Mouse (Mus musculus) hindbrain, embryonic 16.5 days (tissue): ENCODE measurements at regions not wholly inside any gene's neighbourhood (a gene's known extent, or its start where the extent isn't known, plus 50 kb on each side); places are given as distances from the start of the nearest gene placed in this dataset.
A peak's percentile ranks its signal among the peaks of the same experiment; 100 is the strongest.

ENCODE experiments used
- ATAC-seq: fragments of 200-750 bp; cut with Nextera tagmentation; 2 replicates; pipeline ENCODE4 v1.8.0; 2017; ENCODE audit warnings: moderate TSS enrichment, moderate library complexity
- H3K27ac ChIP-seq: fragments of 300-500 bp; sonication (generic); 2 replicates; pipeline ENCODE4 v1.5.1; 2014; ENCODE audit warnings: low read depth, mild to moderate bottlenecking, control low read depth, low read length, moderate library complexity
- H3K27me3 ChIP-seq: fragments of 300-500 bp; sonication (generic); replicated peaks from 2 replicates; pipeline ENCODE4 v1.6.1; 2014; ENCODE audit warnings: low read length; ENCODE audit not compliant: control insufficient read depth, insufficient read depth
- H3K36me3 ChIP-seq: fragments of 300-500 bp; sonication (generic); 2 replicates; pipeline ENCODE4 v1.6.1; 2014; ENCODE audit warnings: mild to moderate bottlenecking, low read length, moderate library complexity, mixed read lengths; ENCODE audit not compliant: control insufficient read depth, insufficient read depth
- H3K4me1 ChIP-seq: fragments of 300-500 bp; sonication (generic); 2 replicates; pipeline ENCODE4 v1.6.1; 2014; ENCODE audit warnings: low read depth, low read length; ENCODE audit not compliant: control insufficient read depth, insufficient read depth
- H3K4me2 ChIP-seq: fragments of 300-500 bp; sonication (generic); 2 replicates; pipeline ENCODE4 v1.6.1; 2014; ENCODE audit warnings: mild to moderate bottlenecking, low read length, control low read depth, moderate library complexity
- H3K4me3 ChIP-seq: fragments of 300-500 bp; sonication (generic); 2 replicates; pipeline ENCODE4 v1.5.1; 2014; ENCODE audit warnings: mild to moderate bottlenecking, low read length, control low read depth, moderate library complexity
- H3K9ac ChIP-seq: fragments of 300-500 bp; sonication (generic); 2 replicates; pipeline ENCODE4 v1.6.1; 2014; ENCODE audit warnings: low read depth, mild to moderate bottlenecking, control low read depth, low read length, moderate library complexity
- H3K9me3 ChIP-seq: fragments of 300-500 bp; sonication (generic); 2 replicates; pipeline ENCODE4 v1.6.1; 2014; ENCODE audit warnings: mild to moderate bottlenecking, low read length, moderate library complexity; ENCODE audit not compliant: control insufficient read depth
- WGBS: fragments of 180-500 bp; shearing (Covaris S2); extraction: QIAGEN DNeasy Blood & Tissue Kit; methylation state at CpG from one replicate; pipeline ENCODE4 v1.1.7; 2014; 5-methylcytosine and 5-hydroxymethylcytosine counted together

DNA sequence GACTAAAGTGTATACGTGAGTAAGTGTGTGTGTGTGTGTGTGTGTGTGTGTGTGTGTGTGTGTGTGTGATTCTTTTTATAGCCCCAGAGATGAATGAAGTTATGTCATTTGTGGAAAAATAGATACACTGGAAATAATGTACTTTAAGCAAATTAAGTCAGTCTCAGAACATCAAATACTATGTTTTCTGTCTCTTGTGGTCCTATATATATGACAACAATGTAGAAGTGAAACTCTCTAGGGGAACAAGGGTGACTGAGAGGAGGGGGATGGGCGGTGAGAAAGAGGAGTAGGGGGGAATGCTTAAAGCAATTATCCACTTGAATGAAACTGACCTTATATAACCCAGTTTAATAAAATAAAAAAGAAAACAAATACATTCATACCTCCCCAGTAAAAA, 285.5 kb downstream of the Pten start:
- Histone ChIP-seq H3K4me2 (no peak overlapping the region), H3K4me3 (no peak overlapping the region), H3K9me3 (no peaks in the 10 kb centered on the region), H3K9ac (no peak overlapping the region), H3K4me1 (no peaks in the 10 kb centered on the region), H3K27me3 (no peaks in the 10 kb centered on the region), H3K27ac (no peak overlapping the region), H3K36me3 (no peaks in the 10 kb centered on the region)
- no peak for ATAC-seq
- 86% methylated on average over 2 of the region's 2 CpGs for WGBS

GRCm38 (mm10) chr19:33043696-33044095, 286.4 kb downstream of the Pten start:
- no peaks in the 10 kb centered on the region for H3K9me3 ChIP-seq
- WGBS, result 77% methylated on average over 3 of the region's 3 CpGs
- H3K4me2 ChIP-seq, result no peak overlapping the region
- no peak for ATAC-seq
- no peak overlapping the region for H3K27ac ChIP-seq
- no peak overlapping the region for H3K9ac ChIP-seq
- H3K36me3 ChIP-seq, result no peaks in the 10 kb centered on the region
- no peak overlapping the region for H3K4me3 ChIP-seq
- H3K27me3 ChIP-seq, result no peaks in the 10 kb centered on the region
- H3K4me1 ChIP-seq, result no peaks in the 10 kb centered on the region

DNA sequence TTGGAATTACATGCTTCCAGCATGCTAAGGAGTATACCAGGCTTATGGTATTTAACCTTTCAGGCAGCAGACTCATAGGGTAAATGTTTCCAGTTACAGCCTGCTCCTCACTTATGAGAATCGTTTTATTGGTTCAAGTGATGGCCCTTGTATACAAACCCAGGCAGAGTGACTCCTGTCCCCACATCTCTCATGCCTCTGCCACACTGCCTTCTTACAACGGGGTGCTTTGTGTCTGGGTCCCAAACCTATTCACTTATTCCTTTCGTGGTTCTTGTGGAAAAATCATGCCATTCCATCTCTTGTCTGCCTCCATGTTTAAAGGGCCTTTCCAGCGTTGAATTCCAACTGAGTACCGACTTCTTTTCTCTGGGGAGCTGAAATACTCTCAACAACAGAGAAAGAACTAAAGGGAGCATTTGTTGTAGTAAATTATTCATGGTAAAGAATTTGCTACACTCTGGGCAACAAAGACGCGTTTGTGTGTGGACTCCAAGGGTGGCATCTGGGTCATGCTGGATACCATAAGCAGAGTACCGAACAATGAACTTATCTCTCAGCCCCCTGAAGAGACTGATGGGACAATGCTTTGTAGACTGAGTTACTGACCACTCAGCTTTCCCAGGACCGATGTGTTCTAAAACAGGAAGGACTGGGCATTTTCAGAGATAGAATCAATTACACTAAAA, 291.6 kb downstream of the Pten start:
- Histone ChIP-seq H3K36me3 (no peaks in the 10 kb centered on the region), H3K9me3 (no peaks in the 10 kb centered on the region), H3K27ac (no peak overlapping the region), H3K4me2 (no peak overlapping the region), H3K4me3 (no peak overlapping the region), H3K9ac (no peak overlapping the region), H3K4me1 (no peaks in the 10 kb centered on the region), H3K27me3 (no peaks in the 10 kb centered on the region)
- no peak for ATAC-seq
- WGBS, result 20% methylated on average over 9 of the region's 9 CpGs

DNA sequence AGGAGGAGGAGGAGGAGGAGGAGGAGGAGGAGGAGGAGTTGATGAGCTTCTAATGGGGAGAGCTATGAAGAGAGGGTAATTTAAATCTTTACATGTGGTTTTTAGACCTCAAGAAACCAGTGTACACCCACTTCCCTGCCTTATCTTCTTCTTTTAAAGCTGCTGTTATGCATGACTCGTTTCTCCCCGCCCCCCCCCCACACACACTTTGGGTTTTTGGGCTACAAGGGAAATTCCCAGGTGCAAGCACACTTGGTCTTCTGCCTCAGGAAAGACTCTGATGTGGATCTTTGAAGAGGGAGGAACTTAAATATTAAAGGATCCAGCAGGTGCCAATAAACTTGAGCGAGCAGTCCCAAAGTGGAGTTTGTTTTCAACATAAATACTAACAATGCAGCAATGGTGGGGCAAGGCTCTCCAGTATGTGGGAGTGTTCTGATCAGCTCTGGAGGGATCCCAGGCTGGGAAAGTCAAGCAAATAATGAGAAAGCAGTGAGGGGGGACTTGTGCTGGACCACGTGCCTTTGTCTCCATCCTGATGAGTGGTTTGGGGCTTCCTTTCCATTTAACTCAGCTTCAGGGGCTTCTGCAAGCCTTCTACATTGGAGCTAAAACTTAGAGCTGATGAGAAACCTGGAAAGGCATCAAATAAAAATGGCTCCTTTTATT, 296.0 kb downstream of the Pten start:
- no peak overlapping the region for H3K27ac ChIP-seq
- H3K4me2 ChIP-seq, result no peak overlapping the region
- H3K27me3 ChIP-seq, result no peaks in the 10 kb centered on the region
- ATAC-seq, result no peak
- no peak overlapping the region for H3K9ac ChIP-seq
- WGBS, result 76% methylated on average over 4 of the region's 4 CpGs
- H3K9me3 ChIP-seq, result no peaks in the 10 kb centered on the region
- no peaks in the 10 kb centered on the region for H3K4me1 ChIP-seq
- no peak overlapping the region for H3K4me3 ChIP-seq
- H3K36me3 ChIP-seq, result no peaks in the 10 kb centered on the region

- H3K4me3 ChIP-seq, result no peak overlapping the region
- no peak overlapping the region for H3K9ac ChIP-seq
- 80% methylated on average over 10 of the region's 10 CpGs for WGBS
- H3K27me3 ChIP-seq, result no peaks in the 10 kb centered on the region
- H3K9me3 ChIP-seq, result no peaks in the 10 kb centered on the region
- H3K4me2 ChIP-seq, result no peak overlapping the region
- no peak for ATAC-seq
- H3K4me1 ChIP-seq, result no peaks in the 10 kb centered on the region
- H3K36me3 ChIP-seq, result no peaks in the 10 kb centered on the region
- H3K27ac ChIP-seq, result no peak overlapping the region
Observed at GRCm38 (mm10) chr19:33056372-33056791, 299.1 kb downstream of the Pten start.

- H3K27ac ChIP-seq, result no peak overlapping the region
- H3K4me3 ChIP-seq, result no peak overlapping the region
- no peaks in the 10 kb centered on the region for H3K9me3 ChIP-seq
- H3K4me2 ChIP-seq, result no peak overlapping the region
- H3K9ac ChIP-seq, result no peak overlapping the region
- no peaks in the 10 kb centered on the region for H3K36me3 ChIP-seq
- H3K27me3 ChIP-seq, result no peaks in the 10 kb centered on the region
- no peaks in the 10 kb centered on the region for H3K4me1 ChIP-seq
- no peak for ATAC-seq
Observed at GRCm38 (mm10) chr19:33061006-33061405, 303.7 kb downstream of the Pten start.

DNA sequence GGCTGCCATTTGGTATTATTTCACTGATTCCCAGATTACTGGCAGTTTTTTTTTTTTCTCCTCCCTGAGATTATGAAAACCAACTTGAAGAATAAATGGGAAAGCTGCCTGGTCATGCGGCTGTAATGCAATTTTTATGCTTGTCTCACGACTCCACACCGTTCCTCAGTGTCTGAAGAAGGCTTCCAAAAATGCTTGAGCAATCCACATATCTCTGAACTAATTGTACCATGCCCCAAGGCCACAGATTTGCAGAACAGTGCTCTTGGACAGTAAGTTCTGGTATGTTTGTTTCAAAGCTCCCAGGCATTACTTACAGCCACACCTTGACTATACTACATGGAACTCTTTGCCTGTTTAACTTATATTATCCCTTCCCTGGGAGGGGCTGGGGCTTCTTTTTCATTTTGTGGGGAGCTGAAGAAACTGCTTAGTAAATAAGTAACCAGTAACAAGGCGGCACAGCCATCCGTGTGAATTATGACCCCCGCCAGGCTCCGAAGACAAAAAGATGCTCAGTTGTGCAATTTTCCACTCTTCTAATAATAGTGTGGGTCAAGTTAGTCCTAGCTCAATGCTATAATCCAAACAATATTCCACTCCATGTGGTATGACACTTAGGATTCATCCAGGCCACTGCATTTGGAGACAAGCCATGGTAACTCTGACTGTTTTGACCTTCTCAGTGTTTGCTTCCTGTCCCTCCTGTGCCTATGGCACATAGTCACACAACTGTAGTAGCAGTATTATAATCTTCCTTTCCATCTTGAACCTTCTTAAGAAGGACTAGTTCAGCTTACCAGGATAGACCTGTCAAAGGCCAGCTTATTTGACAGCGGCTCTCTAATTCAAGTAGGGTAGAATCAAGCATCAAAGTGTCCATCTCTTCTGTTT, 305.1 kb downstream of the Pten start:
- 59% methylated on average over 8 of the region's 8 CpGs for WGBS
- no peaks in the 10 kb centered on the region for H3K36me3 ChIP-seq
- no peak overlapping the region for H3K9ac ChIP-seq
- no peak overlapping the region for H3K4me2 ChIP-seq
- no peak for ATAC-seq
- no peaks in the 10 kb centered on the region for H3K9me3 ChIP-seq
- H3K4me3 ChIP-seq, result no peak overlapping the region
- no peaks in the 10 kb centered on the region for H3K4me1 ChIP-seq
- H3K27ac ChIP-seq, result no peak overlapping the region
- H3K27me3 ChIP-seq, result no peaks in the 10 kb centered on the region

DNA sequence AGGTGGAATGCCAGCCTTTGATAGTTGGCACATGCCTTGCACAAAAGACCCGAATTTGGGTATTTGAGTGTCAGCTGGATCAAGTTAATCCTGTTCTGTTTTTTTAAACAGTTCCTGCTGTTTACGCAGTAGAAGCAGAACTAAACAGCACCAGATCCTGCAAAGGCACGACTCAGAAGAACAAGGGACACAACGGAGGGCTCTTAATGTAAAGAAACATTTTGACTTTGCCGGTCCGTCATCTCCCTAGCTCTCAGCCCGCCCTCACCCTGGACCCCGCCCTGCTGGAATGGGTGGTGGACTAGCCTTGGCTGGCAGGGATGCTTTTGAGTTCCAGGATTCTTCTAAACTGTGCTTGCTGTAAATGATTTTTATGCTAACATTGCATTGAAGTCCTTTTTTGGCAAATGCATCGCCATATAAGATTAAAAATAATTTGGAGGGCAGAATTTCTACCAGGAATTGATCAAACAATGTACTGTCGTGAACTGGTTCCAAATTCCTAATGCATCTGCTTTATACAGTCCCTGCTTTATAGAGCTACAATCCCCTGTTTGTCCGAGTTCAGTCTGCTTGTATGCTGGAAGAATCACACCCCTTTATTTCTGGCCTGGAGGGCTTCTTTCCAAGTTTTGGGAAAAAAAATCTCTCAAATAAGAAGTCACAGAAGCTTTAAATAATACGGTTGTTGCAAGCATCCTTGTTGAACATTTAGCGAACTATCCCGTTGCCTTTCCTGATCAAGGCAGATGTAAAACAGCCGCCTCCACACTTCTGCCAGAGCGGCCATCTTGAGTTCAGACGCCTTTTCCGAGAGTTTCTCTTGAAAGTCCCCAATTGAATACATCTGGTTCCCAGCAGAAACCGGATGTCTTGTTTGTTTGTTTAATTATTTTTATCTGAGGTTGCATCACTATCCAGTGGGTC, 308.2 kb downstream of the Pten start:
- Histone ChIP-seq H3K9me3 (no peaks in the 10 kb centered on the region), H3K4me1 (no peaks in the 10 kb centered on the region), H3K27ac (no peak overlapping the region), H3K4me3 (no peak overlapping the region), H3K36me3 (no peaks in the 10 kb centered on the region), H3K9ac (no peak overlapping the region), H3K27me3 (no peaks in the 10 kb centered on the region), H3K4me2 (no peak overlapping the region)
- 0 out of 2 replicates have a peak, but pooled peaks have one; percentile 61 for ATAC-seq
- 69% methylated on average over 19 of the region's 19 CpGs for WGBS
